Mouse (Mus musculus) testis, postnatal 10 days (tissue): Measurements from ENCODE around the gene Nebl.

ENCODE experiments used
- DNase-seq: peaks from one replicate; pipeline ENCODE4 v3.0.0; 2021; ENCODE audit warnings: low spot score

Gene Nebl

GRCm38 (mm10) chr2:17623931-17624330, 107.3 kb downstream of the Nebl start:
- no peak for DNase-seq

- DNase-seq, result no peak
Measured at GRCm38 (mm10) chr2:17610259-17610658, 121.0 kb downstream of the Nebl start.

- no peak for DNase-seq
Measured at GRCm38 (mm10) chr2:17603573-17603972, 127.7 kb downstream of the Nebl start.

GRCm38 (mm10) chr2:17600652-17601051, 130.6 kb downstream of the Nebl start:
- DNase-seq, result no peak

GRCm38 (mm10) chr2:17599860-17600259, 131.4 kb downstream of the Nebl start:
- DNase-seq, result no peak

- no peak for DNase-seq
Measured at GRCm38 (mm10) chr2:17597932-17598331, 133.3 kb downstream of the Nebl start.

GRCm38 (mm10) chr2:17589669-17590068, 141.6 kb downstream of the Nebl start:
- no peak for DNase-seq

- no peak for DNase-seq
Measured at GRCm38 (mm10) chr2:17585329-17585992, 145.8 kb downstream of the Nebl start.

- no peak for DNase-seq
Measured at GRCm38 (mm10) chr2:17575648-17576047, 155.6 kb downstream of the Nebl start.

GRCm38 (mm10) chr2:17571716-17572115, 159.5 kb downstream of the Nebl start:
- DNase-seq, result no peak

GRCm38 (mm10) chr2:17558889-17559742, 172.1 kb downstream of the Nebl start:
- no peak for DNase-seq

- no peak for DNase-seq
Measured at GRCm38 (mm10) chr2:17549895-17550558, 181.2 kb downstream of the Nebl start.

GRCm38 (mm10) chr2:17546354-17546948, 184.8 kb downstream of the Nebl start:
- DNase-seq, result no peak

- no peak for DNase-seq
Measured at GRCm38 (mm10) chr2:17539737-17540136, 191.5 kb downstream of the Nebl start.

GRCm38 (mm10) chr2:17538493-17538892, 192.8 kb downstream of the Nebl start:
- DNase-seq, result no peak

- no peak for DNase-seq
Measured at GRCm38 (mm10) chr2:17531355-17532105, 199.7 kb downstream of the Nebl start.

- DNase-seq, result no peak
Measured at GRCm38 (mm10) chr2:17525739-17526526, 205.3 kb downstream of the Nebl start.

- no peak for DNase-seq
Measured at GRCm38 (mm10) chr2:17525211-17525610, 206.1 kb downstream of the Nebl start.

- no peak for DNase-seq
Measured at GRCm38 (mm10) chr2:17524205-17524978, 206.9 kb downstream of the Nebl start.

GRCm38 (mm10) chr2:17523791-17524190, 207.5 kb downstream of the Nebl start:
- DNase-seq, result no peak
